Mouse (Mus musculus) lung, embryonic 15.5 days (tissue): ENCODE measurements around the gene Trim40. TPM values are rescaled to one million over a fixed set of nuclear protein-coding genes. Genes with fewer than 3 reads are reported as not detected.
A peak's percentile ranks its signal among the peaks of the same experiment; 100 is the strongest.

Source experiments
- ATAC-seq: fragments of 200-750 bp; cut with Nextera tagmentation; 2 replicates; pipeline ENCODE4 v1.8.0; 2017; ENCODE audit warnings: moderate number of reproducible peaks, borderline replicate concordance; ENCODE audit not compliant: low FRiP score, low TSS enrichment; ENCODE audit errors: extremely low read depth
- H3K27ac ChIP-seq: fragments of 300-500 bp; sonication (generic); 2 replicates; pipeline ENCODE4 v1.5.1; 2015; ENCODE audit warnings: moderate library complexity, mild to moderate bottlenecking, inconsistent platforms
- H3K27me3 ChIP-seq: fragments of 300-500 bp; sonication (generic); 2 replicates; pipeline ENCODE4 v1.6.1; 2015; ENCODE audit warnings: inconsistent platforms
- H3K36me3 ChIP-seq: fragments of 300-500 bp; sonication (generic); 2 replicates; pipeline ENCODE4 v1.6.1; 2015; ENCODE audit warnings: inconsistent platforms
- H3K4me1 ChIP-seq: fragments of 300-500 bp; sonication (generic); 2 replicates; pipeline ENCODE4 v1.6.1; 2015; ENCODE audit warnings: inconsistent platforms
- H3K4me2 ChIP-seq: fragments of 300-500 bp; sonication (generic); 2 replicates; pipeline ENCODE4 v1.6.1; 2015; ENCODE audit warnings: inconsistent platforms, mild to moderate bottlenecking, moderate library complexity
- H3K4me3 ChIP-seq: fragments of 300-500 bp; sonication (generic); 2 replicates; pipeline ENCODE4 v1.5.1; 2015; ENCODE audit warnings: mild to moderate bottlenecking, inconsistent platforms
- H3K9ac ChIP-seq: fragments of 300-500 bp; sonication (generic); 2 replicates; pipeline ENCODE4 v1.6.1; 2015; ENCODE audit warnings: inconsistent platforms
- H3K9me3 ChIP-seq: fragments of 300-500 bp; sonication (generic); 2 replicates; pipeline ENCODE4 v1.6.1; 2016; ENCODE audit warnings: inconsistent platforms
- WGBS: fragments of 180-500 bp; shearing (Covaris S2); methylation state at CpG from one replicate; pipeline ENCODE4 v1.1.7; 2015; 5-methylcytosine and 5-hydroxymethylcytosine counted together
- polyA plus RNA-seq: library from polyadenylated mRNA; unstranded; fragments of >200 nt; fragmentation: Nextera tagmentation; extraction: Ambion mirVana; gene quantifications from 2 replicates; pipeline ENCODE4 v1.2.1, GENCODE M21; 2015

Trim40 gene
- polyA plus RNA-seq, 1 experiment from 2014 or later, result not detected

- Histone ChIP-seq H3K27ac (no peak overlapping the region), H3K27me3 (no peaks in the 10 kb centered on the region), H3K4me2 (no peak overlapping the region), H3K9me3 (no peaks in the 10 kb centered on the region), H3K4me1 (no peaks in the 10 kb centered on the region), H3K4me3 (no peak overlapping the region), H3K36me3 (no peaks in the 10 kb centered on the region), H3K9ac (no peak overlapping the region)
- 8% methylated on average over 2 of the region's 2 CpGs for WGBS
- no peak for ATAC-seq
These were observed 24.2 kb upstream of the Trim40 start for GRCm38 (mm10) chr17:36914108-36914507.

- Histone ChIP-seq H3K4me1 (no peaks in the 10 kb centered on the region), H3K4me3 (no peak overlapping the region), H3K27ac (no peak overlapping the region), H3K4me2 (no peak overlapping the region), H3K36me3 (no peaks in the 10 kb centered on the region), H3K27me3 (no peaks in the 10 kb centered on the region), H3K9me3 (no peaks in the 10 kb centered on the region), H3K9ac (no peak overlapping the region)
- WGBS, result 49% methylated on average over 2 of the region's 2 CpGs
- no peak for ATAC-seq
These were observed 22.1 kb upstream of the Trim40 start for GRCm38 (mm10) chr17:36912031-36912430.

- Histone ChIP-seq H3K4me3 (no peak overlapping the region), H3K4me1 (no peaks in the 10 kb centered on the region), H3K9me3 (no peaks in the 10 kb centered on the region), H3K27me3 (no peaks in the 10 kb centered on the region), H3K9ac (no peak overlapping the region), H3K27ac (no peak overlapping the region), H3K36me3 (no peaks in the 10 kb centered on the region), H3K4me2 (no peak overlapping the region)
- ATAC-seq, result no peak
- WGBS, result 48% methylated on average over 4 of the region's 4 CpGs
These were observed 19.9 kb upstream of the Trim40 start for GRCm38 (mm10) chr17:36909802-36910201.

GRCm38 (mm10) chr17:36908235-36908634 is 18.3 kb upstream of the Trim40 start:
- ATAC-seq, result 0 out of 2 replicates have a peak, but pooled peaks have one; percentile 49
- WGBS, result 42% methylated on average over 1 of the region's 1 CpGs
- no peak overlapping the region for H3K4me2 ChIP-seq
- H3K9ac ChIP-seq, result no peak overlapping the region
- H3K36me3 ChIP-seq, result no peaks in the 10 kb centered on the region
- no peak overlapping the region for H3K4me3 ChIP-seq
- H3K4me1 ChIP-seq, result no peaks in the 10 kb centered on the region
- no peak overlapping the region for H3K27ac ChIP-seq
- no peaks in the 10 kb centered on the region for H3K9me3 ChIP-seq
- no peaks in the 10 kb centered on the region for H3K27me3 ChIP-seq

- Histone ChIP-seq H3K4me2 (no peak overlapping the region), H3K9me3 (no peaks in the 10 kb centered on the region)
- no peak for ATAC-seq
These were observed 13.7 kb upstream of the Trim40 start for GRCm38 (mm10) chr17:36903651-36904050.

GRCm38 (mm10) chr17:36900691-36901090 is 10.8 kb upstream of the Trim40 start:
- Histone ChIP-seq H3K36me3 (no peaks in the 10 kb centered on the region), H3K9me3 (no peaks in the 10 kb centered on the region), H3K4me2 (no peak overlapping the region), H3K4me1 (no peaks in the 10 kb centered on the region; the same call in 1 of the 2 replicates), H3K27me3 (no peaks in the 10 kb centered on the region), H3K4me3 (no peak overlapping the region), H3K27ac (no peak overlapping the region), H3K9ac (no peak overlapping the region)
- 28% methylated on average over 1 of the region's 1 CpGs for WGBS
- no peak for ATAC-seq

More at GRCm38 (mm10) chr17:36903651-36904050, 13.7 kb upstream of the Trim40 start:
- no peaks in the 10 kb centered on the region; the same call in 1 of the 2 replicates for H3K4me1 ChIP-seq
- no peak overlapping the region for H3K4me3 ChIP-seq
- H3K27ac ChIP-seq, result no peak overlapping the region
- no peaks in the 10 kb centered on the region for H3K36me3 ChIP-seq
- WGBS, result 56% methylated on average over 3 of the region's 3 CpGs
- H3K27me3 ChIP-seq, result no peaks in the 10 kb centered on the region
- no peak overlapping the region for H3K9ac ChIP-seq

GRCm38 (mm10) chr17:36900001-36900400 is 10.1 kb upstream of the Trim40 start:
- no peak overlapping the region for H3K4me3 ChIP-seq
- H3K9me3 ChIP-seq, result no peaks in the 10 kb centered on the region
- H3K4me1 ChIP-seq, result no peaks in the 10 kb centered on the region; the same call in 1 of the 2 replicates
- no peak overlapping the region for H3K4me2 ChIP-seq
- H3K27ac ChIP-seq, result no peak overlapping the region
- H3K27me3 ChIP-seq, result no peaks in the 10 kb centered on the region
- H3K9ac ChIP-seq, result no peak overlapping the region
- H3K36me3 ChIP-seq, result no peaks in the 10 kb centered on the region
- 85% methylated on average over 5 of the region's 5 CpGs for WGBS
- no peak for ATAC-seq

GRCm38 (mm10) chr17:36899376-36899775 is 9.5 kb upstream of the Trim40 start:
- WGBS, result 70% methylated on average over 4 of the region's 4 CpGs
- H3K36me3 ChIP-seq, result no peaks in the 10 kb centered on the region
- no peak overlapping the region for H3K4me2 ChIP-seq
- ATAC-seq, result no peak
- H3K27ac ChIP-seq, result no peak overlapping the region
- no peaks in the 10 kb centered on the region; the same call in 1 of the 2 replicates for H3K4me1 ChIP-seq
- H3K9ac ChIP-seq, result no peak overlapping the region
- no peaks in the 10 kb centered on the region for H3K27me3 ChIP-seq
- H3K9me3 ChIP-seq, result no peaks in the 10 kb centered on the region
- H3K4me3 ChIP-seq, result no peak overlapping the region

- no peaks in the 10 kb centered on the region for H3K36me3 ChIP-seq
- WGBS, result 56% methylated on average over 6 of the region's 6 CpGs
- H3K27ac ChIP-seq, result no peak within 1 kb of the TSS
- no peak within 1 kb of the TSS for H3K4me3 ChIP-seq
- H3K4me2 ChIP-seq, result no peak within 1 kb of the TSS
- no peaks in the 10 kb centered on the region; the same call in 1 of the 2 replicates for H3K4me1 ChIP-seq
- no peaks in the 10 kb centered on the region for H3K27me3 ChIP-seq
- no peak within 1 kb of the TSS for H3K9ac ChIP-seq
- no peaks in the 10 kb centered on the region for H3K9me3 ChIP-seq
- ATAC-seq, result no peak
These were observed 7.8 kb upstream of the Trim40 start, which contains the start of gene Trim31 for GRCm38 (mm10) chr17:36897552-36898205. TSS of gene Trim31 (plus strand) at chr17:36898118.

GRCm38 (mm10) chr17:36897065-36897464 is 7.1 kb upstream of the Trim40 start:
- Histone ChIP-seq H3K27ac (no peak overlapping the region), H3K9me3 (no peaks in the 10 kb centered on the region), H3K36me3 (no peaks in the 10 kb centered on the region), H3K4me1 (no peaks in the 10 kb centered on the region; the same call in 1 of the 2 replicates), H3K9ac (no peak overlapping the region), H3K27me3 (no peaks in the 10 kb centered on the region), H3K4me2 (no peak overlapping the region), H3K4me3 (no peak overlapping the region)
- no peak for ATAC-seq

- no peak overlapping the region for H3K9ac ChIP-seq
- H3K4me1 ChIP-seq, result no peaks in the 10 kb centered on the region; the same call in 1 of the 2 replicates
- 93% methylated on average over 1 of the region's 1 CpGs for WGBS
- no peak overlapping the region for H3K4me2 ChIP-seq
- H3K27ac ChIP-seq, result no peak overlapping the region
- H3K4me3 ChIP-seq, result no peak overlapping the region
- no peak for ATAC-seq
- H3K27me3 ChIP-seq, result no peaks in the 10 kb centered on the region
- H3K9me3 ChIP-seq, result no peaks in the 10 kb centered on the region
- H3K36me3 ChIP-seq, result no peaks in the 10 kb centered on the region
These were observed 6.7 kb upstream of the Trim40 start for GRCm38 (mm10) chr17:36896583-36896982.

- WGBS, result 38% methylated on average over 5 of the region's 5 CpGs
- no peak overlapping the region for H3K4me2 ChIP-seq
- no peak overlapping the region for H3K27ac ChIP-seq
- H3K4me3 ChIP-seq, result no peak overlapping the region
- H3K9ac ChIP-seq, result no peak overlapping the region
- no peaks in the 10 kb centered on the region for H3K9me3 ChIP-seq
- no peak for ATAC-seq
- no peaks in the 10 kb centered on the region for H3K36me3 ChIP-seq
- H3K4me1 ChIP-seq, result no peaks in the 10 kb centered on the region
- H3K27me3 ChIP-seq, result 0 out of 2 replicates have a peak, but pooled peaks cover 4% of the 10 kb centered on the region
These were observed 3.5 kb upstream of the Trim40 start for GRCm38 (mm10) chr17:36893387-36893786.
